Mouse (Mus musculus) liver, embryonic 14.5 days (tissue): ENCODE data around the gene S100a16. TPM values are rescaled to one million over a fixed set of nuclear protein-coding genes. Genes with fewer than 3 reads are reported as not detected.
A peak's percentile ranks its signal among the peaks of the same experiment; 100 is the strongest.

Experiments
- ATAC-seq: fragments of 200-750 bp; cut with Nextera tagmentation; 2 replicates; pipeline ENCODE4 v1.8.0; 2017; ENCODE audit warnings: moderate number of reproducible peaks, mild to moderate bottlenecking, moderate library complexity; ENCODE audit not compliant: insufficient read depth
- DNase-seq, 3 experiments: peaks; one replicate each; pipeline ENCODE4 v3.0.0-alpha.2; 2012 to 2013; ENCODE audit warnings: low read depth in 3 of 3, low spot score in 3 of 3
- H3K27ac ChIP-seq: fragments of 300-500 bp; sonication (generic); 2 replicates; pipeline ENCODE4 v1.5.1; 2014; ENCODE audit warnings: moderate library complexity, mild to moderate bottlenecking, control low read depth, inconsistent platforms
- H3K27me3 ChIP-seq: fragments of 300-500 bp; sonication (generic); 2 replicates; pipeline ENCODE4 v1.6.1; 2014; ENCODE audit warnings: mild to moderate bottlenecking, low read length, moderate library complexity; ENCODE audit not compliant: control insufficient read depth, insufficient read depth
- H3K36me3 ChIP-seq: fragments of 300-500 bp; sonication (generic); replicated peaks from 2 replicates; pipeline ENCODE4 v1.6.1; 2014; ENCODE audit warnings: low read depth; ENCODE audit not compliant: control insufficient read depth, insufficient read depth
- H3K4me1 ChIP-seq, 2 experiments: fragments of 200-500 bp in 1 of 2; fragments of 300-500 bp in 1 of 2; sonication (generic) in 1 of 2; replicated peaks; 2 replicates each; pipeline ENCODE4 v1.6.1; 2012 to 2014; ENCODE audit warnings: antibody characterized with exemption in 1 of 2, inconsistent platforms in 1 of 2, low read length in 1 of 2; ENCODE audit not compliant: control insufficient read depth in 2 of 2, insufficient read depth in 2 of 2
- H3K4me2 ChIP-seq: fragments of 300-500 bp; sonication (generic); 2 replicates; pipeline ENCODE4 v1.6.1; 2014; ENCODE audit warnings: low read depth, mild to moderate bottlenecking, control low read depth, moderate library complexity
- H3K4me3 ChIP-seq, 2 experiments: fragments of 200-500 bp in 1 of 2; fragments of 300-500 bp in 1 of 2; sonication (generic) in 1 of 2; 2 replicates each; pipeline ENCODE4 v1.5.1; 2012 to 2014; ENCODE audit warnings: low read depth in 2 of 2, low read length in 2 of 2, mild to moderate bottlenecking in 2 of 2, control low read depth in 1 of 2, inconsistent platforms in 1 of 2, moderate library complexity in 1 of 2; ENCODE audit not compliant: insufficient read depth in 1 of 2
- H3K9ac ChIP-seq: fragments of 300-500 bp; sonication (generic); replicated peaks from 2 replicates; pipeline ENCODE4 v1.6.1; 2014; ENCODE audit warnings: mild to moderate bottlenecking, control low read depth, moderate library complexity
- H3K9me3 ChIP-seq: fragments of 300-500 bp; sonication (generic); 2 replicates; pipeline ENCODE4 v1.6.1; 2016; ENCODE audit warnings: low read length, mixed read lengths; ENCODE audit not compliant: control insufficient read depth
- CTCF ChIP-seq: IDR thresholded peaks from 2 replicates; pipeline ENCODE4 v1.5.1; 2016; ENCODE audit warnings: antibody characterized with exemption, low read depth, control low read depth
- EP300 ChIP-seq: IDR thresholded peaks from 2 replicates; pipeline ENCODE4 v1.6.1; 2016; ENCODE audit warnings: antibody characterized with exemption, low read depth
- WGBS: fragments of 180-500 bp; shearing (Covaris S2); extraction: QIAGEN DNeasy Blood & Tissue Kit; methylation state at CpG from one replicate; pipeline ENCODE4 v1.1.7; 2014; ENCODE audit not compliant: insufficient replicate concordance; 5-methylcytosine and 5-hydroxymethylcytosine counted together
- polyA plus RNA-seq, 2 experiments: library from polyadenylated mRNA; depleted of rRNA in 1 of 2; stranded (reverse) in 1 of 2; unstranded in 1 of 2; fragments of >200 nt; fragmentation: Nextera tagmentation in 1 of 2; extraction: Ambion mirVana in 1 of 2; gene quantifications; 2 replicates each; pipeline versions ENCODE4 v1.2.1 to v1.2.3; 2012 to 2014

Gene S100a16
- polyA plus RNA-seq, 2 experiments, result 12.3 to 24.1 TPM

DNA sequence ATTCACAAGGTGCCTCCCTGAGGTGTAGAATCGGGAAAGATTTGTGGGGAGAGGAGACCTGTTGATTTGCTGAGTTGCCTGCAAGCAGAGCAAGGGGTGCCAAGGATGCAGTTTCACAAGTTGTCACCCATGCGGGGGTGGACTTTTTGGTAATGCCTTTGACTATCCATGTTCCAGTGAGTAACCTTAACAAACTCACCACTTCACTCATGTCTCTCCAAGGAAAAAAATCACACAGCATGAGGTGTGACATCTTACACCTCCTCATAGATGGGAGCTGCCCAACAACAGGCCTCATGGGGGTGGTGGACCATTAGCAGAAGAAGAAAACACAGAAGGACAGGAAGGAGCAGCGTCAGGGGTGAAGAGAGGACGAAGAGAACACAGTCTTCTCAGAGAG lies 45.5 kb downstream of the S100a16 start:
- no peaks in the 10 kb centered on the region for H3K36me3 ChIP-seq
- H3K27me3 ChIP-seq, result no peaks in the 10 kb centered on the region
- no peaks in the 10 kb centered on the region for H3K4me1 ChIP-seq
- no peak for ATAC-seq
- DNase-seq, result no peak
- TF ChIP-seq EP300, result no peak
- no peak for TF ChIP-seq CTCF
- no peak overlapping the region for H3K4me2 ChIP-seq
- H3K4me3 ChIP-seq, result no peak overlapping the region
- WGBS, result 61% methylated on average over 4 of the region's 4 CpGs
- no peak overlapping the region for H3K9ac ChIP-seq
- H3K27ac ChIP-seq, result no peak overlapping the region
- H3K9me3 ChIP-seq, result no peaks in the 10 kb centered on the region

DNA sequence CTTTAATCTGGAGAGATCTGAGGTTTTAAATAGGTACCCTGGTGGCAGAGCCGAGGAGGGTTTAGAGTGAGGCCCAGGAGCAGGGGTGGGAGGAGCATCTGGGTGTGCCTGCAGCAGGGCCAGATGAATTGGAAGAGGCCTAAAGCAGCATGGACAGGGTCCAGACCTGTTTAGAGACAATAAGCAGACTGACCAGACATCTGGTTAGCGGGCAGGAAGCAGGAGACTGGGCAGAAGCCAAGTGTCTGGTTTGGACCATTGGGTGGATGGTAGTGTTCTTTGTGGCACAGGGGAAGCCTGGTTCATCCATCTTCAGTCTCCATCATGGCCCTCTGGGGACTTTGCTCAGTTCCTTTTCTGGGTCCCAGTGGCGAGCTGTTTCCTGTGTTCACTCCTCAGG lies 46.8 kb downstream of the S100a16 start:
- no peak for ATAC-seq
- Histone ChIP-seq H3K4me2 (no peak overlapping the region), H3K27me3 (no peaks in the 10 kb centered on the region), H3K4me1 (no peaks in the 10 kb centered on the region; a peak in 1 of 4 replicates), H3K36me3 (no peaks in the 10 kb centered on the region), H3K4me3 (no peak overlapping the region), H3K9me3 (no peaks in the 10 kb centered on the region), H3K27ac (no peak overlapping the region), H3K9ac (no peak overlapping the region)
- WGBS, result 26% methylated on average over 3 of the region's 3 CpGs
- DNase-seq, result no peak
- TF ChIP-seq CTCF (no peak), EP300 (no peak)

DNA sequence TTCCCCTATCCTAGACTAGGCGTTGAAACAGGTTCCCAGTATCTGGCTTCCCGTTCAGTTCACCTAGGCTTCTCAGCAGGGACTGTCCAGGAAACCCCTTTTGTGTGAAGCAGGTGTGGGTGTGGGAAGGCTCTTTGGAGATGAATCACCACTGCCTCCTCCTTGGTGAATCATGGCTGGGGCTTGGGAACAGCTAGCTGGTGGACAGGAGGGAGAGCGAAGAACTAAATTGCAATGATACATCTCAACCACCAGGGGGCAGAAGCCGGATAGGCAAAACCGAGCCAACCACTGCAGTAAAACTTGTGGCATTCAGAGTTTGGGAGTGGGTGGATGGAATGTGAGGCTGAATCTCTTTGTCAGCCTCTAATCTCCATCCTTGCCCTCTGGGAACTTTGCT lies 48.5 kb downstream of the S100a16 start:
- Histone ChIP-seq H3K4me1 (peaks cover 0 to 2% of the 10 kb centered on the region in 2 experiments; a peak in 1 of 4 replicates), H3K27ac (no peak overlapping the region), H3K9ac (no peak overlapping the region), H3K36me3 (no peaks in the 10 kb centered on the region), H3K4me3 (no peak overlapping the region), H3K9me3 (no peaks in the 10 kb centered on the region), H3K27me3 (no peaks in the 10 kb centered on the region), H3K4me2 (no peak overlapping the region)
- peak; percentile 92 for TF ChIP-seq CTCF
- TF ChIP-seq EP300, result no peak
- 29% methylated on average over 5 of the region's 5 CpGs for WGBS
- no peak for DNase-seq
- ATAC-seq, result no peak

DNA sequence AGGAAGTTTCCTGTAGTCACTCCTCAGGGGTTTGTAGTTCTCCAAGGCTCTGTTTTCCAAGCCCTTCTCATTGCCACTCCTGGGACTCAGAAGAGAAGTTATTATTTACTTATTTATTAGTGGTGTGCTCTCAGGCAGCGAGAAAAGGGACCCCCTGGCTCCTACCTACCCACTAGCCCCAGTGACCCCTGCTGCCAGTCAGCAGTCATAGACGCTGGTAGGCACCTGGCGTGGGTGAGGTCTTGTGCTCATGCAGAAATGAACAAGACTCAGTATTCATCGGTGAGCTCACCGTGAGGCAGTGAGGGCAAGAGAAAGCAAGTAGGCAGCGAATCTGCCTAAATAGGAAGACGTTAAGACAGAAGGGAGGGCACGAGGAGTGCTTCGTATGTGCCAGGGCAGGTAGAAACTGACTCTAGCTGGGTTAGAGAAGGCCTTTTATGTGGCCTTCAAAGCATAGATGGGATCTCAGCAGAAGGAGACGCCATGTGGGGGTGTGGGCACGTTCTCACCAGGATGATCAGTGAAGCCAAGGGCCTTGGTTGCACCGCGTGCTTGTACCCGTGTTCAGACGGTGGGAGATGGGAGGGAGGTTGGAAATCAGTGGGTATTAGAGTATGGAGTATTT lies 49.1 kb downstream of the S100a16 start:
- DNase-seq, result no peak
- ATAC-seq, result no peak
- Histone ChIP-seq H3K36me3 (no peaks in the 10 kb centered on the region), H3K27ac (no peak overlapping the region), H3K9me3 (no peaks in the 10 kb centered on the region), H3K27me3 (no peaks in the 10 kb centered on the region), H3K9ac (no peak overlapping the region), H3K4me3 (no peak overlapping the region), H3K4me1 (peaks cover 0 to 2% of the 10 kb centered on the region in 2 experiments; a peak in 1 of 4 replicates), H3K4me2 (no peak overlapping the region)
- WGBS, result 67% methylated on average over 15 of the region's 15 CpGs
- TF ChIP-seq EP300, result no peak
- TF ChIP-seq CTCF, result no peak

DNA sequence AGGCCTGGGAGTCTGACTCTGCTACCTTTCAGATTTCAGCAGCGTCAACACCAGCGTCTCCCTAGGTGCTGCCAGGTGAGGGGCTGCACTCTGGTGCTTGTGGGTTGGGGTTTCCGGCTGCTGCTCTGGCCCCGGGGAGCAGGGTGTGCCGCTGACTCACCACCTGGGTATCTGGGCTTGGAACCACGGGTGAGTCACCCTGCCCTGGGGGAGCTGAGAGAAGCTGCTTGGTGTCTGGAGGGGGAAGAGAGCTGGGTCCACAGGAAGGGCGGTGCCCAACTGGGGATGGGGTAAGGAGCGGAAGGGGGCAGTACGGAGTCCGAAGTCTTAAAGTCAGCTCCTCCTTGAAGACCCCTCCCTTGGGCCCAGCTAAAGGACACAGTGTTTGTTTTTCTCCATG lies 49.9 kb downstream of the S100a16 start:
- WGBS, result 15% methylated on average over 10 of the region's 10 CpGs
- peak in 1 of 3 experiments; percentile 47 for DNase-seq
- ATAC-seq, result no peak
- H3K27me3 ChIP-seq, result no peaks in the 10 kb centered on the region
- H3K4me3 ChIP-seq, result no peak overlapping the region
- H3K36me3 ChIP-seq, result no peaks in the 10 kb centered on the region
- peaks cover 0 to 2% of the 10 kb centered on the region in 2 experiments; a peak in 1 of 4 replicates for H3K4me1 ChIP-seq
- H3K9me3 ChIP-seq, result no peaks in the 10 kb centered on the region
- H3K27ac ChIP-seq, result no peak overlapping the region
- no peak for TF ChIP-seq EP300
- no peak for TF ChIP-seq CTCF
- H3K9ac ChIP-seq, result no peak overlapping the region
- H3K4me2 ChIP-seq, result no peak overlapping the region
